Mouse (Mus musculus): ENCODE measurements around the gene Pom121l2. TPM values are rescaled to one million over a fixed set of nuclear protein-coding genes. Genes with fewer than 3 reads are reported as not detected.

The Pom121l2 gene
- total RNA-seq, 2 experiments from 2014 or later = not detected

GRCm38 (mm10) chr13:22014411-22014845 lies 33.4 kb downstream of the Pom121l2 start:
- DNase-seq = no peak
- intact Hi-C loops (cut with DNase I) = no loop called here

GRCm38 (mm10) chr13:22015479-22016450 lies 34.8 kb downstream of the Pom121l2 start:
- intact Hi-C loops (cut with DNase I) = no loop called here
- peak; percentile 46 for DNase-seq

- no peak for DNase-seq
Observed at GRCm38 (mm10) chr13:22019934-22020835, 39.2 kb downstream of the Pom121l2 start.

GRCm38 (mm10) chr13:22020901-22021339 lies 39.9 kb downstream of the Pom121l2 start:
- intact Hi-C loops (cut with DNase I) = loop anchor here (2.0 to 10.0 kb wide), 3 partner anchors 46 to 1426 kb away; no protein-coding TSS in a partner anchor
- DNase-seq = peak; percentile 50 to 57

More at GRCm38 (mm10) chr13:22019934-22020835, 39.2 kb downstream of the Pom121l2 start:
- intact Hi-C loops (cut with DNase I) = loop anchor here (2.0 to 10.0 kb wide), 3 partner anchors 45 to 1427 kb away; no protein-coding TSS in a partner anchor

GRCm38 (mm10) chr13:22021581-22021980 lies 40.6 kb downstream of the Pom121l2 start:
- intact Hi-C loops (cut with DNase I) = loop anchor here (2.0 to 10.0 kb wide), 3 partner anchors 47 to 1426 kb away; no protein-coding TSS in a partner anchor
- no peak for DNase-seq

GRCm38 (mm10) chr13:22022241-22022640 lies 41.2 kb downstream of the Pom121l2 start:
- peak; percentile 73 for DNase-seq
- intact Hi-C loops (cut with DNase I) = loop anchor here (5.0 to 10.0 kb wide), 2 partner anchors 167 to 1425 kb away; no protein-coding TSS in a partner anchor

- intact Hi-C loops (cut with DNase I) = loop anchor here (5.0 to 10.0 kb wide), 5 partner anchors 172 to 1491 kb away; no protein-coding TSS in a partner anchor
- DNase-seq = peak; percentile 67 to 81
Observed at GRCm38 (mm10) chr13:22026058-22027031, 45.4 kb downstream of the Pom121l2 start.

GRCm38 (mm10) chr13:22028673-22029460 lies 47.9 kb downstream of the Pom121l2 start:
- peak; percentile 93 to 98 for DNase-seq
- intact Hi-C loops (cut with DNase I) = loop anchor here (1.0 to 10.0 kb wide), 6 partner anchors 55 to 1488 kb away; no protein-coding TSS in a partner anchor

GRCm38 (mm10) chr13:22029928-22030327 lies 48.9 kb downstream of the Pom121l2 start:
- intact Hi-C loops (cut with DNase I) = loop anchor here (5.0 to 10.0 kb wide), 6 partner anchors 175 to 1487 kb away; no protein-coding TSS in a partner anchor

GRCm38 (mm10) chr13:22030493-22030892 lies 49.5 kb downstream of the Pom121l2 start:
- intact Hi-C loops (cut with DNase I) = loop anchor here (10.0 kb wide), 1 partner anchor 206 kb away; no protein-coding TSS in a partner anchor
- no peak for DNase-seq

More at GRCm38 (mm10) chr13:22029928-22030327, 48.9 kb downstream of the Pom121l2 start:
- DNase-seq = no peak

- intact Hi-C loops (cut with DNase I) = loop anchor here (10.0 kb wide), 1 partner anchor 209 kb away; no protein-coding TSS in a partner anchor
- no peak for DNase-seq
Observed at GRCm38 (mm10) chr13:22033741-22034442, 52.9 kb downstream of the Pom121l2 start.

- DNase-seq = no peak
- intact Hi-C loops (cut with DNase I) = loop anchor here (10.0 kb wide), 1 partner anchor 210 kb away; no protein-coding TSS in a partner anchor
Observed at GRCm38 (mm10) chr13:22034443-22035266, 53.7 kb downstream of the Pom121l2 start.

- intact Hi-C loops (cut with DNase I) = loop anchor here (10.0 kb wide), 1 partner anchor 211 kb away; no protein-coding TSS in a partner anchor
- peak; percentile 51 to 60 for DNase-seq
Observed at GRCm38 (mm10) chr13:22035267-22036148, 54.5 kb downstream of the Pom121l2 start, which contains the start of the genes Hist1h2ah and Hist1h2bk. TSS of gene Hist1h2ah (minus strand) at chr13:22035568. TSS of gene Hist1h2bk (plus strand) at chr13:22035870.

- intact Hi-C loops (cut with DNase I) = loop anchor here (10.0 kb wide), 1 partner anchor 212 kb away; no protein-coding TSS in a partner anchor
- no peak for DNase-seq
Observed at GRCm38 (mm10) chr13:22036149-22036956, 55.4 kb downstream of the Pom121l2 start.

Measured in gastrocnemius, postnatal 36 days (tissue).